Mouse (Mus musculus) spleen, postnatal 10 days (tissue): ENCODE results near the gene D3Ertd254e.

Experiments
- DNase-seq, 2 experiments: peaks; one replicate each; pipeline ENCODE4 v3.0.0; 2021 to 2022; ENCODE audit warnings: low spot score in 2 of 2

D3Ertd254e gene

GRCm38 (mm10) chr3:36212758-36213157 is 61.9 kb downstream of the D3Ertd254e start:
- DNase-seq: no peak
